Mouse (Mus musculus): ENCODE data around the gene Olfr788.

GRCm38 (mm10) chr10:129473723-129474122, 2.9 kb downstream of the Olfr788 start:
- TF ChIP-seq CTCF (IDR thresholded peaks at IDR 0.05; ENCODE audit: extremely low read depth, insufficient read depth, insufficient read length, insufficient replicate concordance) (no peak), POLR2A (IDR thresholded peaks at IDR 0.05; ENCODE audit: low read depth, low read length) (no peak)
